Mouse (Mus musculus) mouse trophoblast stem cell (cell line): Measurements from ENCODE around the gene S100b.

ENCODE experiments used
- in situ Hi-C, 2 experiments: fragments of 300-500 bp; cut with MseI, MboI; formaldehyde crosslinking; loops; 2 replicates in 1 of 2; 3 replicates in 1 of 2; pipeline ENCODE4 v1.15.1; 2025

Gene S100b

GRCm38 (mm10) chr10:76253536-76253935 is at the start of gene S100b:
Gene S100b (plus strand): TSS chr10:76253853.
- in situ Hi-C loops: no loop called here

GRCm38 (mm10) chr10:76207262-76207796 is 46.3 kb upstream of the S100b start:
- in situ Hi-C loops: no loop called here

- in situ Hi-C loops: no loop called here
Observed at GRCm38 (mm10) chr10:76209241-76209640, 44.4 kb upstream of the S100b start.

GRCm38 (mm10) chr10:76210806-76211205 is 42.8 kb upstream of the S100b start:
- in situ Hi-C loops: no loop called here

GRCm38 (mm10) chr10:76212121-76212520 is 41.5 kb upstream of the S100b start:
- in situ Hi-C loops: no loop called here

GRCm38 (mm10) chr10:76214161-76214560 is 39.5 kb upstream of the S100b start:
- in situ Hi-C loops: no loop called here

GRCm38 (mm10) chr10:76217056-76217455 is 36.6 kb upstream of the S100b start:
- in situ Hi-C loops: no loop called here

- in situ Hi-C loops: no loop called here
Observed at GRCm38 (mm10) chr10:76218240-76218639, 35.4 kb upstream of the S100b start.

GRCm38 (mm10) chr10:76225944-76226343 is 27.7 kb upstream of the S100b start:
- in situ Hi-C loops: no loop called here

GRCm38 (mm10) chr10:76229627-76230026 is 24.0 kb upstream of the S100b start:
- in situ Hi-C loops: no loop called here

- in situ Hi-C loops: no loop called here
Observed at GRCm38 (mm10) chr10:76237341-76238225, 16.1 kb upstream of the S100b start, which contains the start of gene Prmt2. Gene Prmt2 (minus strand): TSS chr10:76237865.

GRCm38 (mm10) chr10:76239401-76239800 is 14.3 kb upstream of the S100b start:
- in situ Hi-C loops: no loop called here

GRCm38 (mm10) chr10:76245106-76245505 is 8.5 kb upstream of the S100b start:
- in situ Hi-C loops: no loop called here

GRCm38 (mm10) chr10:76246601-76247000 is 7.1 kb upstream of the S100b start:
- in situ Hi-C loops: no loop called here

- in situ Hi-C loops: no loop called here
Observed at GRCm38 (mm10) chr10:76247960-76248646, 5.5 kb upstream of the S100b start.

GRCm38 (mm10) chr10:76248647-76248968 is 5.0 kb upstream of the S100b start:
- in situ Hi-C loops: no loop called here

- in situ Hi-C loops: no loop called here
Observed at GRCm38 (mm10) chr10:76250870-76251269, 2.8 kb upstream of the S100b start.

- in situ Hi-C loops: no loop called here
Observed at GRCm38 (mm10) chr10:76253079-76253478, 574 bp upstream of the S100b start.

- in situ Hi-C loops: no loop called here
Observed at GRCm38 (mm10) chr10:76255617-76256016, 2.0 kb downstream of the S100b start.

- in situ Hi-C loops: no loop called here
Observed at GRCm38 (mm10) chr10:76257231-76257630, 3.6 kb downstream of the S100b start.

GRCm38 (mm10) chr10:76257719-76258390 is 4.2 kb downstream of the S100b start:
- in situ Hi-C loops: no loop called here

GRCm38 (mm10) chr10:76259566-76260232 is 6.0 kb downstream of the S100b start:
- in situ Hi-C loops: no loop called here
